Mouse (Mus musculus): ENCODE data around the gene Rfx3.

Rfx3 gene

GRCm38 (mm10) chr19:28010471-28011395, at the start of gene Rfx3:
TSS of gene Rfx3 (minus strand) at chr19:28011166.
- peak; percentile 74 for DNase-seq (ENCODE audit: low read depth, low spot score)

DNA sequence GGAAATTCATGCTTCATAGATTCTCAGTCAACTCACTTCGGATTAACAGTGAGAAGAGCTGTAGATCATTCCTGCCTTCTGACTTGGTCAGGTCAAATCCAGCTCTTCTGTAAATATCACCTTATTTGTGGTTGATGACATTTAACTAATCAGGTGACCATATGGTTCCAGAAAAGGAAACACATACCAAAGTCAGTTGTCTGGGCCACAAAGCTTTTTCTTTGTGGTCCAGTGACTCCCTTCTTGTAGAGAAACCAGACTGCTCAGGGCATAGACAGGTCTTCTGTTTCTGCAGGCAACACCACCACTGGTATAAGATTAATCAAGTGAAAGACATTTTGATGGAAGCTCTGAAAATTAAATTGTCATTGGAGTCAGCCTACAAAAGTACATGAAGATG, 41.1 kb upstream of the Rfx3 start:
- DNase-seq (ENCODE audit: low read depth, low spot score): no peak

DNA sequence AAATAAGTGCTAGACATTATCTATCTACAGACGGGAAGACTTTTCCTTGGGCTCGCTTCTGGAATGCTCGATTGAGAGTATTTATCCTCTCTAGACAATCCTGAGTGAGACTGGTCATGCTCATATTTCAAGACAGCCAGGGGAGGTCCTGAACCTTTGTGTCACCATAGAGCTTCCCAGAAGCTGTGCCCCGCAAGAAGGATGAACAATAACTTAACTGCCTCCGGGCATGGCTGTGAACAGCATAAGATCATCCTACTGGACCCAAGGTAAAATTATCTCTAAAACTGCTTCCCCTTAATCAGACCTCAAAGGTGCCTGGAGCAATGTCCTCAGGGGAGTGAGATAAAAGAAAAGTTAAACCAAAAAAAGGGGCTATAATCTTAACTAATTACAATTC, 40.6 kb upstream of the Rfx3 start:
- no peak for DNase-seq (ENCODE audit: low read depth, low spot score)

- no peak for DNase-seq (ENCODE audit: low read depth, low spot score)
These were observed 38.3 kb upstream of the Rfx3 start for GRCm38 (mm10) chr19:28049280-28049679.

- DNase-seq (ENCODE audit: low read depth, low spot score): no peak
These were observed 35.8 kb upstream of the Rfx3 start for GRCm38 (mm10) chr19:28046806-28047205.

- DNase-seq (ENCODE audit: low read depth, low spot score): no peak
These were observed 34.0 kb upstream of the Rfx3 start for GRCm38 (mm10) chr19:28044950-28045349.

GRCm38 (mm10) chr19:28011718-28012499, 943 bp upstream of the Rfx3 start:
- DNase-seq (ENCODE audit: low read depth, low spot score): peak; percentile 54

GRCm38 (mm10) chr19:28011396-28011717, 391 bp upstream of the Rfx3 start:
- peak; percentile 98 for DNase-seq (ENCODE audit: low read depth, low spot score)

- DNase-seq (ENCODE audit: low read depth, low spot score): peak; percentile 34
These were observed 1.2 kb downstream of the Rfx3 start for GRCm38 (mm10) chr19:28009587-28010281.

DNA sequence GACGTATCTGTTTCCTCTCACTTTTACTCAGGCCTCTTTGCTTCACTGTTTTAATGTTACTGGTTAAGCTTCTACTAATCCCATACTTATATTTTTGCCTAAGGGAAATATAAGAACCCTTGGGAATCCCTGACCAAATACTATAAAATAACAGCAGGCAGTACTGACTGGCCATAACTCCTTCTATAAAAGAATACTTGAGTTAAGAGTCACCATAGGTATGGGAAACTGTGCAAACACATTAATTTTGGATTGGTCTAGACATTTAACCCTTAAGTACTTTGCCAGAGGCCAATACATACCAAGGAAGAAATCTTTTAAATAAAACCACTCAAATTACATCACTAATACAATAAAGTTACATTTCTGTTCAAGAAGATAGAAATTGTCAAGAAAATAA, 6.8 kb downstream of the Rfx3 start:
- no peak for DNase-seq (ENCODE audit: low read depth, low spot score)

GRCm38 (mm10) chr19:28003474-28003873, 7.5 kb downstream of the Rfx3 start:
- DNase-seq (ENCODE audit: low read depth, low spot score): no peak

GRCm38 (mm10) chr19:28002708-28003107, 8.3 kb downstream of the Rfx3 start:
- no peak for DNase-seq (ENCODE audit: low read depth, low spot score)

GRCm38 (mm10) chr19:27992800-27993199, 18.2 kb downstream of the Rfx3 start:
- DNase-seq (ENCODE audit: low read depth, low spot score): no peak

GRCm38 (mm10) chr19:27988746-27989145, 22.2 kb downstream of the Rfx3 start:
- DNase-seq (ENCODE audit: low read depth, low spot score): no peak

GRCm38 (mm10) chr19:27967590-27967989, 43.4 kb downstream of the Rfx3 start:
- no peak for DNase-seq (ENCODE audit: low read depth, low spot score)

GRCm38 (mm10) chr19:27961271-27961670, 49.7 kb downstream of the Rfx3 start:
- no peak for DNase-seq (ENCODE audit: low read depth, low spot score)

DNA sequence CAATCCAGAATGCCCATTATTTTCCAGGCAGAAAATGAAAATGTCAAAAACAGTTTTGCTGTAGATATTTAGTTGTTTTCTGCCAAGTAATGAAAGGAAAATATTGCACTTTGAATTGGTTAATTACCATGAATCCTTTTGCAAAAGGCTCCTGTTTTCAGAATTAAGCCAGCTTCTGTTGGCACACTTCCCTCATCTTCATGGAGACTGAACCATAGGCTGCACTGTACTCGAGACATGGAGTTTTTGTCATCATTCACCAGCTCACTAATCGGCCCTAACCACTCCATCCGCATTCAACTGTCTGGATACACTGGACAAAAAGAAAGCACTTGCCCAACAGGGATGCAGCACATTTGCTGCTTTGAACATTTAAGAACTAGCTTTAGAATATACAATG, 75.5 kb downstream of the Rfx3 start:
- no peak for DNase-seq (ENCODE audit: low read depth, low spot score)

DNA sequence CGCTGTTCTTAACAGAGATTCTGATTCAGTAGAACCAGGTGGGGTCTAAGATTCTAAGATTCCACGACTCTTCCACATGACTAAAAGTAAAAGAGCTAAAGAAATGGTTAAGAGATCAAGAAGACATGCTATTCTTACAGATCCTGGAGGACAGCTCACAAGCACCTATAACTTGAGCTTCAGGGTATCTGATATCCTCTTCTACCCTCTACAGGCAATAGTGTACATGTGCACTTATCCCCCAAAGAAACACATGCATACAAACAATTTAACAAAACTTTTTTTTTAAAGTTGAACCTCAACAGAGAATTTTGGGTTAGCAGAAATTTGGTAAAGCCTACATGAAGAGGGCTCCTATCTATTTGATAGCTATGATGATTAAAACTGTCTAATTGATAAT, 79.8 kb downstream of the Rfx3 start:
- DNase-seq (ENCODE audit: low read depth, low spot score): no peak

- no peak for DNase-seq (ENCODE audit: low read depth, low spot score)
These were observed 84.6 kb downstream of the Rfx3 start for GRCm38 (mm10) chr19:27926378-27926777.

- peak; percentile 17 for DNase-seq (ENCODE audit: low read depth, low spot score)
These were observed 91.9 kb downstream of the Rfx3 start for GRCm38 (mm10) chr19:27919040-27919439.

GRCm38 (mm10) chr19:27916446-27916845, 94.5 kb downstream of the Rfx3 start:
- DNase-seq (ENCODE audit: low read depth, low spot score): no peak

GRCm38 (mm10) chr19:27906976-27907375, 104.0 kb downstream of the Rfx3 start:
- DNase-seq (ENCODE audit: low read depth, low spot score): no peak

All from ES-CJ7 (cell line).